Mouse (Mus musculus): Measurements from ENCODE around the gene Gna11.

The Gna11 gene

DNA sequence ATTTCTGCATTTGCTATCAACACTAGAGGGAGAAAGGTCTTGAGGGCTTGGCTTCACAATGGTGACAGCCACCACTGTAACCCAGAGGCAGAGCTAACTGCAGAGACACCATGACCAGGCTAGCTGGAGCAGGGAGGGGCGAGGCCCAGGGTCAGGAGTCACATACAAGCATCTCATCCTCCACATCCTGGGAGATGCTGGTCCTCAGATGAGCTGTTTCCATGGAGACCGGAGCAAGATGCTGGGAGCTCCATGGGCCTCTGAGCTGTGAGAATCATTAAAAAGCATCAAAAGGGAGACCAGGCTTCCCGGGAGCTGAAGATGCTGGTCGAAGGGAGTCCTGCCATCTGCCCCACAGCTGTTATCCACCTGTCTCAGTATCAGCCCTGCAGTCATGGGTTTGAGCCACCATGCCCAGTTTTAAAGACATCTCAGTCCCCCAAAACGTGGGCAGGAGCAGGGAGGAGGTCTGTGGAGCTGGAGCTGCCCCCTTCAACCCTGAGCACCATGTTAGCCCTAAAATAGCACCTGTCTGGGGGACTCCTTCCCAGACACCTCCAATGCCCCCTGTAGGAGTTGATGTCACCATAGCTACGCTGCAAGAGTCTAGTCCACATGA, 60.4 kb downstream of the Gna11 start:
- DNase-seq (ENCODE audit: low spot score) = no peak

DNA sequence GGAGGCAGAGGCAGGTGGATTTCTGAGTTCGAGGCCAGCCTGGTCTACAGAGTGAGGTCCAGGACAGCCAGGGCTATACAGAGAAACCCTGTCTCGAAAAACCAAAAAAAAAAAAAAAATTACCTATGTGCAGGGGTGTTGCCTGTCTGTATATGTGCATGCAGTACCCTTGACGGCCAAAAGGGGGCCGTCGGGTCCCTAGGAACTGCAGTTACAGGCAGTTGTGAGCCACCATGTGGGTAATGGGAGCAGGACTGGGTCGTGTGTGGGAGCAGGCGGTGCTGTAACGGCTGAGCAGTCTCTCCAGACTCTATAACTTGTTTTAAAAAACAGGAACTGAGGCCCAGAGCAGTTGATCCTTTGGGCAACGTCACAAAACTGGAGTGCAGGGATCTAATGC, 61.0 kb downstream of the Gna11 start:
- no peak for DNase-seq (ENCODE audit: low spot score)

DNA sequence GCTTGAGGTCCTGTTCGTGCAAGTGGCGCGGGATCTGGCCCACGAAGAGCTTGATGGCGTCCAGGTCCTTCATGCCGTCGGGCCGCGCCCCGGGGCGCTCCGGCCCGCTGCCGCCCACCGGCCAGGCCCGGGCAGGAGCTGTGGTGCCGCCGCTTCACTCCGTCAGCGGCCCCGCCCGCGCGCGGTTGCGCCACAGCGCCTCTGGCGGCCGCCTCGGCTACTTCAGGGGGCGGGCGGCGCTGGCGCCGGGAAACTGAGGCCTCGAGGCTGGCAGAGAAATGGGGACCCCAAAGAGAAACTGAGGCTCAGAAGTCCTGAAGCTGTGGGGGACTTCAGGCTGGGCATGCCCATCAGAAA, 62.5 kb downstream of the Gna11 start, which contains the start of gene Celf5:
TSS of gene Celf5 (minus strand) at position 177 of the 357 bp plus-strand sequence.
- no peak for DNase-seq (ENCODE audit: low spot score)

- DNase-seq (ENCODE audit: low spot score) = no peak
Observed at GRCm38 (mm10) chr10:81481605-81482532, 63.1 kb downstream of the Gna11 start.
